Mouse (Mus musculus) cortical plate, adult 2 months (tissue): ENCODE data around the gene H60c. TPM values are rescaled to one million over a fixed set of nuclear protein-coding genes. Genes with fewer than 3 reads are reported as not detected.
"Not testable (repeated sequence)": the region's sequence is repeated elsewhere in the genome, so short reads cannot be mapped to it uniquely, and the experiment has no call there.

Experiments used
- H3K27ac ChIP-seq: fragments of 200-500 bp; 2 replicates; pipeline ENCODE4 v1.5.1; 2012; ENCODE audit warnings: low read length, control low read depth, inconsistent platforms; ENCODE audit not compliant: insufficient read depth
- H3K4me1 ChIP-seq: fragments of 200-500 bp; 2 replicates; pipeline ENCODE4 v1.6.1; 2011; ENCODE audit warnings: low read length; ENCODE audit not compliant: control insufficient read depth, insufficient read depth
- H3K4me3 ChIP-seq: fragments of 200-500 bp; 2 replicates; pipeline ENCODE4 v1.5.1; 2011; ENCODE audit warnings: mild to moderate bottlenecking, low read length, control low read depth; ENCODE audit not compliant: insufficient read depth
- CTCF ChIP-seq: fragments of 200-500 bp; IDR thresholded peaks from 2 replicates; pipeline ENCODE4 v1.5.1; 2011; ENCODE audit warnings: mild to moderate bottlenecking, control low read depth, low read length; ENCODE audit not compliant: insufficient read depth; ENCODE audit errors: extremely low read depth
- POLR2A ChIP-seq: fragments of 200-500 bp; IDR thresholded peaks from 2 replicates; pipeline ENCODE4 v1.6.1; 2011; ENCODE audit warnings: mild to moderate bottlenecking, low read length, control low read depth; ENCODE audit not compliant: insufficient read depth; ENCODE audit errors: extremely low read depth
- polyA plus RNA-seq: library from polyadenylated mRNA; depleted of rRNA; stranded (reverse); fragments of >200 nt; gene quantifications from 2 replicates; pipeline ENCODE4 v1.2.3, GENCODE M21; 2012; rRNA removed

Gene H60c
- polyA plus RNA-seq, result not detected in 2 replicates

- H3K27ac ChIP-seq, result no peak within 1 kb of the TSS
- no peaks in the 10 kb centered on the region for H3K4me1 ChIP-seq
- H3K4me3 ChIP-seq, result no peak within 1 kb of the TSS
- TF ChIP-seq POLR2A (no peak), CTCF (no peak)
Measured at GRCm38 (mm10) chr10:3267671-3268070, at the start of gene H60c. Gene H60c (minus strand): TSS chr10:3267771.

GRCm38 (mm10) chr10:3308821-3309206, 41.2 kb upstream of the H60c start:
- Histone ChIP-seq H3K27ac (no peak overlapping the region), H3K4me1 (no peaks in the 10 kb centered on the region), H3K4me3 (no peak overlapping the region)
- TF ChIP-seq POLR2A, result no peak
- TF ChIP-seq CTCF, result no peak

DNA sequence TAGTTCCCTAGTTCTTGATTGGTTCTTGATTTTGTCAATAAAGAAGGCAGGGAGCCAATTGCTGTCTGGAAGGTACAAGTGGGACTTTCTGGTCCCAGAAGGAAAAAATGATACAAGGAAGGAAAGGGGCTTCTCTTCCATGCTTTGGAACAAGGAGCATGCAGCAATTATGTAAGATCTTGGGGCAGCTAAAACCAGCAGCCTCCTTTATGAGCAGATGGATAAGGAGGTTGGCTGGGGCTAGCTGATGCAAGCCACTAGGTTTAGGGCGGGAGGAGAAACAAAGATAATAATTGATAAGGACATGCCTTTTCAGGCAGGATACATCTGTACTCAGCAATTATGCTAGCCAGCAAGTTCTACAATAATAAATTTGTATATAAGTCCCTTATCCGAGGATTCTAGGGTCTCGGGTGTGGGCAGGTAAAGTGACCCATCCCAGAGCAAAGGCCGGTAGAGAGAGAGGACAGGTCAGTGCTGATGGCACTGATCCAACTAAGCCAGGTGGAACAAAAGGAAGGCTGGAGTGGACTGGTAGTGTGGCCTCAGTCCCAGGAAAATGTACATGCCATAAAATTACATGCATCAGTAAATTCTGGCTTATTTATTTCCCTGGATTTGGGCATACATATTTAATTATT, 40.7 kb upstream of the H60c start:
- H3K4me1 ChIP-seq, result no peaks in the 10 kb centered on the region
- no peak for TF ChIP-seq POLR2A
- no peak for TF ChIP-seq CTCF
- no peak overlapping the region for H3K4me3 ChIP-seq
- no peak overlapping the region for H3K27ac ChIP-seq

GRCm38 (mm10) chr10:3307752-3308151, 40.2 kb upstream of the H60c start:
- no peaks in the 10 kb centered on the region for H3K4me1 ChIP-seq
- no peak overlapping the region for H3K27ac ChIP-seq
- H3K4me3 ChIP-seq, result no peak overlapping the region
- TF ChIP-seq CTCF (no peak), POLR2A (no peak)

- H3K4me3 ChIP-seq, result no peak overlapping the region
- H3K27ac ChIP-seq, result no peak overlapping the region
- TF ChIP-seq CTCF, result no peak
- no peak for TF ChIP-seq POLR2A
- H3K4me1 ChIP-seq, result no peaks in the 10 kb centered on the region
Measured at GRCm38 (mm10) chr10:3293969-3294368, 26.4 kb upstream of the H60c start.

DNA sequence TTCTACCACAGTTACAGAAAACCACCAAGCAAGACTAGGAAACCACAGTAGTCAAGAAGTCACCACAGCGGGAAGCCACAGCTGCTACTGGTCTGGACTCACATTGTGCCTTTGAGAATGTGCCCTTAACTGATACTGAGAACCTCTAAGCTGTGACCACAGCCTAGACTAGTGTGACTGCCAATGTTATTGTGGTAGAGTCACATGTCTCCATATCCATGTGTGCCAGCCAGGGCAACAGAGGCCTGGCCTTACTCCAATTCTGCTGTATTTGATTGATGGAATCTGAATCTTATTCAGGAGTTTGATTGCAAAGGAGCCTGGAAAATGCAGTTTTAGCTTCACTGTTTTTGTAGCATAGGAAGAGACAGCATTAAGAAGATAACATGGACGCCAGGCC, 13.5 kb upstream of the H60c start:
- Histone ChIP-seq H3K4me3 (no peak overlapping the region), H3K27ac (no peak overlapping the region), H3K4me1 (no peaks in the 10 kb centered on the region)
- no peak for TF ChIP-seq POLR2A
- TF ChIP-seq CTCF, result no peak

DNA sequence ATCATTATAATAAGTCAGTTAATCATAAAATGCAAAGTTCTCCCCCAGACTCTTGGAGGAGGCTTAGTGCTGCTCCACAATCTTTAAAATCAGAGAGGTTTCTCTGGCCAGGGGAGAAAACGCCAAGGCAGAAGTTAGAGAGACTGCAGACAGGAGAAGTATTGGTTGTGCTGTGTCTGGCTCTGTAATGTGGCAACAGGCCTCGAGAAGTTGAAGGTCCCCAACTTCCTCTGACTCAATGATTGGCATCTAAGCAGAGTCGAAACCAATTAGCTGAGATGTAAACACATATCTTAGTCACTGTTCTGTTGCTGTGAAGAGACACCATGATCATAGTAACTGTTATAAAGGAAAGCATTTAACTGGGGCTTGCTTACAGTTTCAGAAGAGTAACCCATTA, 6.5 kb upstream of the H60c start:
- H3K4me3 ChIP-seq, result no peak overlapping the region
- no peaks in the 10 kb centered on the region for H3K4me1 ChIP-seq
- TF ChIP-seq CTCF (no peak), POLR2A (no peak)
- H3K27ac ChIP-seq, result no peak overlapping the region

- Histone ChIP-seq H3K27ac (no peak overlapping the region), H3K4me1 (no peaks in the 10 kb centered on the region), H3K4me3 (no peak overlapping the region)
- no peak for TF ChIP-seq CTCF
- no peak for TF ChIP-seq POLR2A
Measured at GRCm38 (mm10) chr10:3271036-3271435, 3.5 kb upstream of the H60c start.

- no peaks in the 10 kb centered on the region for H3K4me1 ChIP-seq
- H3K27ac ChIP-seq, result no peak overlapping the region
- no peak overlapping the region for H3K4me3 ChIP-seq
- TF ChIP-seq CTCF, result no peak
- TF ChIP-seq POLR2A, result no peak
Measured at GRCm38 (mm10) chr10:3266729-3267128, 842 bp downstream of the H60c start.

DNA sequence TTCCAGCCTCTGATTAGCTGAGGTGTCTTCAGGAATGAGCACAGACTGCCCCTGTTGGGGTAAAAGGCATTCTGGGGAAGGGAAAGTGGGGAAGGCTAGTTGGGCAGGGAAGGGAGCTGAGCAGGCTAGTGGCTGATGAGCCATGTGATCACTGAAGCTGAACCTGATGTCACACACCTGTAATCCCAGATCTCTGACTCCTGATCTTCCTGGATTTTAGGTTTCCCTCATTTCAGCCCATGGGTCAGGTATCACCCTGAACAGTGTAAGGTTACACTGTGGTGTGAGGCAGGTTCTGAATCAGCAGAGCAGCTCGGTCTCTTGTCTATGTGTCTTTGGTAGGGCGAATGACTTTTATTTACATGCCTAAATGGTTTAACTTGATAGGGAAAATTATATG, 4.8 kb downstream of the H60c start:
- Histone ChIP-seq H3K4me3 (no peak overlapping the region), H3K27ac (no peak overlapping the region), H3K4me1 (no peaks in the 10 kb centered on the region)
- no peak for TF ChIP-seq CTCF
- no peak for TF ChIP-seq POLR2A

DNA sequence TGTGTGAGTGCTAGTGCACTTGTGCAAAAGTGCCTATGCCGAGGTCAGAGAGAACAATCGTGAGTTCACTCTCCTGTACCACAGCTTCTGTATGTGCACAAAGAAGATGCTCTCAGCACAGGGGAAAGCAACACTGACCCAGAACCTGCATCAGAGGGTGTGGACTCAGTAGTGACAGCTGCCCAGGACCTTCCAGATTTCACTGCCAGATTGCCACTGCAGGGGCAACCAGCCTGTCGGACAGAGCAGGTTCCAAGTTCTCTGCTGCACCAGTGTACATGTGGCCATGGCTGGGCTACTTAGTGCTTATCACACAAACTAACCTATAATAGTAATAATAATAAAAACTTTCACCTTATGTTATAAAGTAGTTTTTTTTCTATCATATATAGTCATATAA, 10.2 kb downstream of the H60c start:
- TF ChIP-seq POLR2A (no peak), CTCF (no peak)
- Histone ChIP-seq H3K4me1 (no peaks in the 10 kb centered on the region), H3K27ac (no peak overlapping the region), H3K4me3 (no peak overlapping the region)

DNA sequence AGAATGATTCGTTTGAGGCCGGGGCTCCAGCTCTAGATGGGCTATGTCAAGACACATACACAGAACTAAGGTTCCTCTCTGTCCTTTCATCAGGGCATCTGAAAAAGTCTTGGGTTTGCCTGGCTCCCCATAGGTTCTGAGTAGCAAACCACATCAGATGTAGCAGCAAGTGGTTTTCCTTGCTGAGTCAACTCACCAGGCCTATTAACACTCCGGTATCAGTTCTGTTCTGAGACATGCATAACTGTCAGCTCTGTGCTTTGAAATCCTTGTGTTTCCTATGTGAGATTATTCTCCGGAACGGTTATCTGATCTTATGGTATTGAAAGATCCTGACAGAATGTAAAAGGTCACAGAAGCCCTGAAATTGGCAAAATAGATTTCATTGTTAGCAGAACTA, 29.1 kb downstream of the H60c start:
- H3K4me1 ChIP-seq, H3K4me3 ChIP-seq, H3K27ac ChIP-seq: not testable (repeated sequence)
